Mouse (Mus musculus) intestine, embryonic 16.5 days (tissue): ENCODE results near the gene Cdkn2b. TPM values are rescaled to one million over a fixed set of nuclear protein-coding genes. Genes with fewer than 3 reads are reported as not detected.
A peak's percentile ranks its signal among the peaks of the same experiment; 100 is the strongest.

Source experiments
- ATAC-seq: fragments of 200-750 bp; cut with Nextera tagmentation; 2 replicates; pipeline ENCODE4 v1.8.0; 2017; ENCODE audit warnings: moderate TSS enrichment, moderate library complexity
- H3K27ac ChIP-seq: fragments of 300-500 bp; sonication (generic); 2 replicates; pipeline ENCODE4 v1.5.1; 2014; ENCODE audit warnings: mild to moderate bottlenecking, low read length
- H3K27me3 ChIP-seq: fragments of 300-500 bp; sonication (generic); replicated peaks from 2 replicates; pipeline ENCODE4 v1.6.1; 2014; ENCODE audit warnings: low read length, control low read depth, mixed read lengths; ENCODE audit not compliant: control insufficient read depth, insufficient read depth
- H3K36me3 ChIP-seq: fragments of 300-500 bp; sonication (generic); 2 replicates; pipeline ENCODE4 v1.6.1; 2014; ENCODE audit warnings: low read length, control low read depth; ENCODE audit not compliant: control insufficient read depth, insufficient read depth
- H3K4me1 ChIP-seq: fragments of 300-500 bp; sonication (generic); 2 replicates; pipeline ENCODE4 v1.6.1; 2014; ENCODE audit warnings: low read length, control low read depth, mixed read lengths; ENCODE audit not compliant: control insufficient read depth, insufficient read depth
- H3K4me2 ChIP-seq: fragments of 300-500 bp; sonication (generic); 2 replicates; pipeline ENCODE4 v1.6.1; 2014; ENCODE audit warnings: low read depth, low read length, control low read depth
- H3K4me3 ChIP-seq: fragments of 300-500 bp; sonication (generic); 2 replicates; pipeline ENCODE4 v1.5.1; 2014; ENCODE audit warnings: mild to moderate bottlenecking, low read length
- H3K9ac ChIP-seq: fragments of 300-500 bp; sonication (generic); 2 replicates; pipeline ENCODE4 v1.6.1; 2014; ENCODE audit warnings: low read depth, low read length
- H3K9me3 ChIP-seq: fragments of 300-500 bp; sonication (generic); 2 replicates; pipeline ENCODE4 v1.6.1; 2016; ENCODE audit warnings: low read length, control low read depth; ENCODE audit not compliant: control insufficient read depth
- WGBS: fragments of 180-500 bp; shearing (Covaris S2); extraction: QIAGEN DNeasy Blood & Tissue Kit; methylation state at CpG from one replicate; pipeline ENCODE4 v1.1.7; 2014; 5-methylcytosine and 5-hydroxymethylcytosine counted together
- polyA plus RNA-seq: library from polyadenylated mRNA; unstranded; fragments of >200 nt; fragmentation: Nextera tagmentation; extraction: Ambion mirVana; gene quantifications from 2 replicates; pipeline ENCODE4 v1.2.1, GENCODE M21; 2015

Gene Cdkn2b
- 25.5 and 26.0 TPM in 2 replicates for polyA plus RNA-seq

DNA sequence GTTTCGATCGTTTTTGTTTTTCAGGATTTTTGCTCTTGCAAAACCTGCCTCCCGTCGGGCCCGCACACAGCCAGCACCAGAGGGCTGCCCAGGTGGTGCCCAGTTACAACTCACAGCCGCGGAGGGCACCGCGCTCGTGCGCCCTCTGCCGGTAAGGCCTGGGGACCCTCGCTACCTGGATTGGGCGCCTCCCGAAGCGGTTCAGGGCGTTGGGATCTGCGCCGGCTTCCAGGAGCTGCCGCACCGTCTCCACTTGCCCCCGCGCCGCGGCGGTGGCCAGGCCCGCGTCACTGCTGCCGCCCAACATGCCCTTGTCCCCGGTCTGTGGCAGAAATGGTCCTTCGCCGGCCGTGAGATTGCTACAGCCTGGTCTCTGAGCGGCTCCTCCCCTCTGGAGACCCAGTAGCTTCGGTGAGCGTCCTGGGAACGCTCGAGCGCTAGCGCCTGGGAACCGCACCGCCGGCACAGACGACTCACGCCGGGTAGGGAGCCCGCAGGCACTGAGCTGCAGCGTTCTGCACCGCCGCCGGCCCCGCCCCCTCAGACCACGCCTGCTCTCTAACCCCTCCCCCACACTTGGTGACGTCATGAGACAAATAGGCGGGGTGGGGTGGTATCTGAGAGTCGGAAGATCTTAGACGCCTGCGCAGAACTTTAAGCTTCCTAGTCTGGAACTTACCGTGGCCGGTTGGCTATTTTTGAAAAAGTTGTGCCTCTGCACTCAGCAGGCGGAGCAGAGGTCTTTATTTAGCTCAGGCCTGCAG, at the start of gene Cdkn2b:
TSS of gene Cdkn2b (minus strand) at position 549 of the 764 bp plus-strand sequence.
- Histone ChIP-seq H3K27ac (peak within 1 kb of the TSS; percentile 84), H3K36me3 (no peaks in the 10 kb centered on the region), H3K9ac (peak within 1 kb of the TSS; percentile 76), H3K4me1 (peaks cover 6% of the 10 kb centered on the region), H3K9me3 (no peaks in the 10 kb centered on the region), H3K27me3 (peaks cover 40% of the 10 kb centered on the region), H3K4me2 (peak within 1 kb of the TSS; percentile 86), H3K4me3 (peak within 1 kb of the TSS; percentile 69)
- ATAC-seq, result peak; percentile 97
- under 1% methylated on average over 55 of the region's 61 CpGs for WGBS

DNA sequence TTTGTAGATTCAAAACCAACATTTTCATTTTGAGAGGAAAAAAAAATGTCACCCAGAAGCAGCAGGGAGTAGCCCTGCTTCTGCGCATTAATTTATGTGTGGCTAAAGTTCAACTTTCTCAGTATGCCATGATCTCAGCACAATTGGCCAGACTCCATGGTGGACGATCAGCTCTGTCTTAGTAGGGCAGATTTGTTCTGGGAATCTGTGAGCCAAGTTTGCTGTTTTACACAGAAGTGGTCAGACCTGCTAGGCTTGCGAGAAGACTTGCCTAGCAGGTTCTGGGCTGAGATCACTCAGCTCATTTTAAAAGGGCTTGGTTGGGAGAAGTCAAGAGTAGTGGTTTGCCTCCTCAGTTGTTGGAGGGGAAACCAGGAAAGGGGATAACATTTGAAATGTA, 49.5 kb upstream of the Cdkn2b start:
- 37% methylated on average over 3 of the region's 3 CpGs for WGBS
- Histone ChIP-seq H3K36me3 (no peaks in the 10 kb centered on the region), H3K9me3 (no peaks in the 10 kb centered on the region), H3K27ac (peak overlapping the region; percentile 34; the same call in 1 of the 2 replicates), H3K4me2 (no peak overlapping the region), H3K4me1 (no peaks in the 10 kb centered on the region), H3K9ac (no peak overlapping the region), H3K27me3 (no peaks in the 10 kb centered on the region), H3K4me3 (no peak overlapping the region)
- peak; percentile 88 for ATAC-seq

GRCm38 (mm10) chr4:89359506-89359905, 48.7 kb upstream of the Cdkn2b start:
- Histone ChIP-seq H3K9ac (no peak overlapping the region), H3K9me3 (no peaks in the 10 kb centered on the region), H3K4me1 (no peaks in the 10 kb centered on the region), H3K27me3 (no peaks in the 10 kb centered on the region), H3K4me3 (no peak overlapping the region), H3K36me3 (no peaks in the 10 kb centered on the region), H3K27ac (no peak overlapping the region), H3K4me2 (no peak overlapping the region)
- WGBS, result 90% methylated on average over 6 of the region's 6 CpGs
- ATAC-seq, result no peak

- no peaks in the 10 kb centered on the region for H3K27me3 ChIP-seq
- WGBS, result 55% methylated on average over 9 of the region's 9 CpGs
Measured at GRCm38 (mm10) chr4:89353935-89354334, 43.1 kb upstream of the Cdkn2b start.

DNA sequence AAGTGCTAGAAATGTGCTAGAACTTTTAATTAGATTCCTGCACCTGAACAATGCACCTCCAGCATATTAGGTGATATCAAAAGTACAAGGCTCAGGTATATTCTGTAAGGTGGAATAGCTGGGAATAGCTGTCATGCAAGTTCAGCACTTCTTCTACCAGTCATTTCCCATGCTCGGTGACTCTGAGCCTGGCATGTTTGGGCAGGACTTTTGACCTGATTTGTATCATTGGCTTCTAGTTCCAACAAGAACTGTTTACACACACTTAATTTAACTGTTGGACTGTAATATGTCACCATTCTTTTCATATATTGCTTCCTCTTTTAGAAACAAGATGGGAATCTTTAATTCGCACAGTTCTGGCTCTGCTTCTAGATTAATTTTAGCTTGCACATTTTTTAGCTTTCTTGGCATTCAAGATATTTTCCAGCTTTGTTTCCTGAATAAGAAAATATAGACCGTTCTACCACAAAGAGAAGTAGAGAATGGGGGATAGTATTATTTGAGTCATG, 42.3 kb upstream of the Cdkn2b start:
- Histone ChIP-seq H3K9me3 (no peaks in the 10 kb centered on the region), H3K36me3 (no peaks in the 10 kb centered on the region), H3K4me3 (no peak overlapping the region), H3K27ac (no peak overlapping the region), H3K4me2 (no peak overlapping the region), H3K27me3 (no peaks in the 10 kb centered on the region), H3K9ac (no peak overlapping the region), H3K4me1 (no peaks in the 10 kb centered on the region)
- no peak for ATAC-seq
- WGBS, result 76% methylated on average over 3 of the region's 3 CpGs

More at GRCm38 (mm10) chr4:89353935-89354334, 43.1 kb upstream of the Cdkn2b start:
- no peak for ATAC-seq
- no peak overlapping the region for H3K4me2 ChIP-seq
- H3K36me3 ChIP-seq, result no peaks in the 10 kb centered on the region
- no peak overlapping the region for H3K9ac ChIP-seq
- no peak overlapping the region for H3K4me3 ChIP-seq
- no peak overlapping the region for H3K27ac ChIP-seq
- no peaks in the 10 kb centered on the region for H3K4me1 ChIP-seq
- H3K9me3 ChIP-seq, result no peaks in the 10 kb centered on the region

- H3K9ac ChIP-seq, result no peak overlapping the region
- H3K27me3 ChIP-seq, result no peaks in the 10 kb centered on the region
- no peaks in the 10 kb centered on the region for H3K9me3 ChIP-seq
- H3K4me3 ChIP-seq, result no peak overlapping the region
- 31% methylated on average over 5 of the region's 5 CpGs for WGBS
- peak; percentile 46; the same call in 1 of the 2 replicates for ATAC-seq
- H3K27ac ChIP-seq, result no peak overlapping the region
- H3K4me2 ChIP-seq, result no peak overlapping the region
- no peaks in the 10 kb centered on the region for H3K36me3 ChIP-seq
- no peaks in the 10 kb centered on the region for H3K4me1 ChIP-seq
Measured at GRCm38 (mm10) chr4:89351474-89351873, 40.6 kb upstream of the Cdkn2b start.

DNA sequence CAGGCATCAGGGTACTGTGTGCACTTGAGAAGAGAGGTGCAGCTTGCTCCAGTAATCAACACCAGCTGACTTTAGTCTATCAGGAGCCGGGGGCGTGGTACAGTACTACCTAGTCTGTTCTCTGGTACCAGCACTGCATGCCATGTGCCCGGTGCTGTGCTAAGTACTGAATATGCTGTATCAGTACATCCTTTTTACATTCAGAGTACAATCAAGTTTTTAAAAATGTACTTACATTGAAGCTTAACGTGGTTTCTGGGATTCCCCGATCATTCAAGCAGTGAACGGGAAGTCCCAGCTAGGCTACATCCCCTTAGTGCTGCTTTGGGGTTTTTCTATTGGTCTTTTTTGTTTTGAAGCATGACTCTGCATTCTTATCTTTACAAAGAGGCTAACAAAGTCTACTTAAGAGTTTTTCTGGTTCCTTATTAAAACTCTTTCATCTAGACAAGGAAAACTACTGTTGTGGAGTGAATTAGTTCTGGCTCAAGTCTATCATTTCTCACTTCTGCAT, 40.2 kb upstream of the Cdkn2b start:
- Histone ChIP-seq H3K27ac (no peak overlapping the region), H3K9ac (no peak overlapping the region), H3K4me3 (no peak overlapping the region), H3K27me3 (no peaks in the 10 kb centered on the region), H3K36me3 (no peaks in the 10 kb centered on the region), H3K4me2 (no peak overlapping the region), H3K4me1 (no peaks in the 10 kb centered on the region), H3K9me3 (no peaks in the 10 kb centered on the region)
- 78% methylated on average over 6 of the region's 6 CpGs for WGBS
- no peak for ATAC-seq

GRCm38 (mm10) chr4:89350391-89350790, 39.6 kb upstream of the Cdkn2b start:
- no peak overlapping the region for H3K27ac ChIP-seq

GRCm38 (mm10) chr4:89348842-89349241, 38.0 kb upstream of the Cdkn2b start:
- H3K4me2 ChIP-seq, result no peak overlapping the region
- H3K4me3 ChIP-seq, result no peak overlapping the region
- 60% methylated on average over 5 of the region's 5 CpGs for WGBS
- no peaks in the 10 kb centered on the region for H3K4me1 ChIP-seq
- no peaks in the 10 kb centered on the region for H3K9me3 ChIP-seq
- no peak overlapping the region for H3K27ac ChIP-seq
- H3K9ac ChIP-seq, result no peak overlapping the region
- H3K27me3 ChIP-seq, result no peaks in the 10 kb centered on the region
- H3K36me3 ChIP-seq, result no peaks in the 10 kb centered on the region
- ATAC-seq, result no peak

More at GRCm38 (mm10) chr4:89350391-89350790, 39.6 kb upstream of the Cdkn2b start:
- no peak for ATAC-seq
- no peaks in the 10 kb centered on the region for H3K27me3 ChIP-seq
- no peak overlapping the region for H3K4me2 ChIP-seq
- WGBS, result 63% methylated on average over 9 of the region's 9 CpGs
- no peaks in the 10 kb centered on the region for H3K9me3 ChIP-seq
- no peak overlapping the region for H3K4me3 ChIP-seq
- H3K36me3 ChIP-seq, result no peaks in the 10 kb centered on the region
- no peaks in the 10 kb centered on the region for H3K4me1 ChIP-seq
- no peak overlapping the region for H3K9ac ChIP-seq
